Mouse (Mus musculus) MEL (cell line): ENCODE results near the gene Macrod1. TPM values are rescaled to one million over a fixed set of nuclear protein-coding genes. Genes with fewer than 3 reads are reported as not detected.

Experiments used
- DNase-seq: peaks from one replicate; pipeline ENCODE4 v3.0.0; 2011; ENCODE audit warnings: low read depth, low spot score
- H3K27ac ChIP-seq: 2 replicates; pipeline ENCODE4 v1.5.1; 2012; ENCODE audit warnings: low read depth, mild to moderate bottlenecking, control low read depth, low read length, moderate library complexity; ENCODE audit not compliant: control insufficient read depth
- H3K27me3 ChIP-seq, 2 experiments: fragments of 150-350 bp in 1 of 2; sonication (generic) in 1 of 2; 2 replicates each; pipeline ENCODE4 v1.6.1; 2012; ENCODE audit warnings: low read length in 2 of 2, mild to moderate bottlenecking in 2 of 2, improper control_type of control experiment in 1 of 2, moderate library complexity in 1 of 2; ENCODE audit not compliant: insufficient read depth in 2 of 2, control insufficient read depth in 1 of 2
- H3K36me3 ChIP-seq, 2 experiments: 2 replicates each; pipeline ENCODE4 v1.6.1; 2012 to 2014; ENCODE audit warnings: low read length in 2 of 2, improper control_type of control experiment in 1 of 2, inconsistent platforms in 1 of 2, mild to moderate bottlenecking in 1 of 2; ENCODE audit not compliant: insufficient read depth in 2 of 2, control insufficient read depth in 1 of 2
- H3K4me1 ChIP-seq, 2 experiments: fragments of 150-350 bp in 1 of 2; sonication (generic) in 1 of 2; 2 replicates each; pipeline ENCODE4 v1.6.1; 2012; ENCODE audit warnings: low read length in 2 of 2, improper control_type of control experiment in 1 of 2, mild to moderate bottlenecking in 1 of 2; ENCODE audit not compliant: insufficient read depth in 2 of 2, control insufficient read depth in 1 of 2
- H3K4me3 ChIP-seq, 2 experiments: fragments of 150-350 bp in 1 of 2; sonication (generic) in 1 of 2; 2 replicates each; pipeline ENCODE4 v1.5.1; 2012; ENCODE audit warnings: low read depth in 2 of 2, low read length in 2 of 2, mild to moderate bottlenecking in 2 of 2, moderate library complexity in 2 of 2, control low read depth in 1 of 2, improper control_type of control experiment in 1 of 2; ENCODE audit not compliant: control insufficient read depth in 1 of 2, insufficient read depth in 1 of 2
- H3K79me2 ChIP-seq: 2 replicates; pipeline ENCODE4 v1.6.1; 2012; ENCODE audit warnings: mild to moderate bottlenecking, low read length, moderate library complexity; ENCODE audit not compliant: control insufficient read depth, poor library complexity, insufficient read depth
- H3K9ac ChIP-seq: 2 replicates; pipeline ENCODE4 v1.6.1; 2012; ENCODE audit warnings: low read depth, mild to moderate bottlenecking, control low read depth, low read length, moderate library complexity; ENCODE audit not compliant: control insufficient read depth, poor library complexity, severe bottlenecking
- H3K9me3 ChIP-seq: fragments of 150-350 bp; sonication (generic); replicated peaks from 2 replicates; pipeline ENCODE4 v1.6.1; 2012; ENCODE audit warnings: mild to moderate bottlenecking, low read length, improper control_type of control experiment, moderate library complexity; ENCODE audit not compliant: insufficient read depth
- CTCF ChIP-seq, 3 experiments: IDR thresholded peaks in 2 of 3; conservative IDR thresholded peaks in 1 of 3; 2 replicates each; pipeline ENCODE4 v1.5.1; 2011 to 2012; ENCODE audit warnings: low read length in 3 of 3, low read depth in 2 of 3, mild to moderate bottlenecking in 2 of 3, improper control_type of control experiment in 1 of 3, inconsistent platforms in 1 of 3, mixed read lengths in 1 of 3, moderate library complexity in 1 of 3; ENCODE audit not compliant: control insufficient read depth in 1 of 3, insufficient read depth in 1 of 3, poor library complexity in 1 of 3, severe bottlenecking in 1 of 3
- ELF1 ChIP-seq: IDR thresholded peaks from 2 replicates; pipeline ENCODE4 v1.6.1; 2014; ENCODE audit warnings: low read depth, mild to moderate bottlenecking, inconsistent platforms, low read length, improper control_type of control experiment, moderate library complexity
- EP300 ChIP-seq, 2 experiments: IDR thresholded peaks; 2 replicates each; pipeline ENCODE4 v1.6.1; 2011; ENCODE audit warnings: improper control_type of control experiment in 2 of 2, low read length in 2 of 2, low read depth in 1 of 2, mild to moderate bottlenecking in 1 of 2
- GABPA ChIP-seq: IDR thresholded peaks from 2 replicates; pipeline ENCODE4 v1.6.1; 2012; ENCODE audit warnings: low read depth, mild to moderate bottlenecking, inconsistent platforms, low read length, improper control_type of control experiment, moderate library complexity
- GATA1 ChIP-seq: IDR thresholded peaks from 2 replicates; pipeline ENCODE4 v1.6.1; 2011; ENCODE audit warnings: low read depth, low read length, improper control_type of control experiment
- JUND ChIP-seq: IDR thresholded peaks from 2 replicates; pipeline ENCODE4 v1.6.1; 2011; ENCODE audit warnings: low read depth, mild to moderate bottlenecking, improper control_type of control experiment, low read length
- KAT2A ChIP-seq: conservative IDR thresholded peaks from 2 replicates; pipeline ENCODE4 v1.6.1; 2012; ENCODE audit warnings: low read depth, low read length, improper control_type of control experiment, inconsistent platforms
- MAFK ChIP-seq: IDR thresholded peaks from 2 replicates; pipeline ENCODE4 v1.6.1; 2011; ENCODE audit warnings: low read depth, mild to moderate bottlenecking, low read length, improper control_type of control experiment, borderline replicate concordance
- MAZ ChIP-seq: IDR thresholded peaks from 2 replicates; pipeline ENCODE4 v1.6.1; 2012; ENCODE audit warnings: low read depth, mild to moderate bottlenecking, inconsistent platforms, low read length, improper control_type of control experiment
- MEF2A ChIP-seq: IDR thresholded peaks from 2 replicates; pipeline ENCODE4 v1.6.1; 2014; ENCODE audit warnings: low read depth, mild to moderate bottlenecking, inconsistent platforms, low read length, improper control_type of control experiment; ENCODE audit not compliant: poor library complexity, insufficient replicate concordance, severe bottlenecking; ENCODE audit errors: extremely low read depth
- MYB ChIP-seq: IDR thresholded peaks from 2 replicates; pipeline ENCODE4 v1.6.1; 2011; ENCODE audit warnings: mild to moderate bottlenecking, low read depth, low read length, improper control_type of control experiment
- MYC ChIP-seq: IDR thresholded peaks from 2 replicates; pipeline ENCODE4 v1.6.1; 2011; ENCODE audit warnings: low read depth, mild to moderate bottlenecking, low read length, improper control_type of control experiment, moderate library complexity
- NRF1 ChIP-seq: IDR thresholded peaks from 2 replicates; pipeline ENCODE4 v1.6.1; 2014; ENCODE audit warnings: low read depth, mild to moderate bottlenecking, inconsistent platforms, low read length, improper control_type of control experiment, moderate library complexity; ENCODE audit not compliant: poor library complexity, insufficient read depth, severe bottlenecking
- POLR2A ChIP-seq, 2 experiments: IDR thresholded peaks; 2 replicates each; pipeline ENCODE4 v1.6.1; 2011 to 2012; ENCODE audit warnings: low read length in 2 of 2, mild to moderate bottlenecking in 2 of 2, control low read depth in 1 of 2, improper control_type of control experiment in 1 of 2, low read depth in 1 of 2, moderate library complexity in 1 of 2; ENCODE audit not compliant: control insufficient read depth in 1 of 2, insufficient read depth in 1 of 2, poor library complexity in 1 of 2
- POLR2AphosphoS2 ChIP-seq: IDR thresholded peaks from 2 replicates; pipeline ENCODE4 v1.6.1; 2011; ENCODE audit warnings: low read length, improper control_type of control experiment
- RCOR1 ChIP-seq: IDR thresholded peaks from 2 replicates; pipeline ENCODE4 v1.6.1; 2012; ENCODE audit warnings: low read depth, mild to moderate bottlenecking, inconsistent platforms, low read length, improper control_type of control experiment
- SIN3A ChIP-seq: IDR thresholded peaks from 2 replicates; pipeline ENCODE4 v1.6.1; 2012; ENCODE audit warnings: low read length, improper control_type of control experiment, inconsistent platforms
- SMC3 ChIP-seq: IDR thresholded peaks from 2 replicates; pipeline ENCODE4 v1.6.1; 2011; ENCODE audit warnings: low read depth, low read length, improper control_type of control experiment
- TAL1 ChIP-seq: IDR thresholded peaks from 2 replicates; pipeline ENCODE4 v1.6.1; 2012; ENCODE audit warnings: mild to moderate bottlenecking, inconsistent platforms, low read length, moderate library complexity, mixed read lengths
- TBP ChIP-seq: IDR thresholded peaks from 2 replicates; pipeline ENCODE4 v1.8.0; 2011; ENCODE audit warnings: low read depth, low read length, improper control_type of control experiment
- TCF12 ChIP-seq: IDR thresholded peaks from 2 replicates; pipeline ENCODE4 v1.6.1; 2014; ENCODE audit warnings: low read depth, mild to moderate bottlenecking, inconsistent platforms, low read length, improper control_type of control experiment, moderate library complexity
- ZC3H11A ChIP-seq: IDR thresholded peaks from 2 replicates; pipeline ENCODE4 v1.6.1; 2012; ENCODE audit warnings: low read depth, mild to moderate bottlenecking, inconsistent platforms, low read length, improper control_type of control experiment
- ZKSCAN1 ChIP-seq: IDR thresholded peaks from 2 replicates; pipeline ENCODE4 v1.6.1; 2012; ENCODE audit warnings: low read depth, mild to moderate bottlenecking, inconsistent platforms, low read length, improper control_type of control experiment, moderate library complexity
- ZMIZ1 ChIP-seq: IDR thresholded peaks from 2 replicates; pipeline ENCODE4 v1.6.1; 2012; ENCODE audit warnings: low read depth, mild to moderate bottlenecking, inconsistent platforms, low read length, improper control_type of control experiment, moderate library complexity
- ZNF384 ChIP-seq: IDR thresholded peaks from 2 replicates; pipeline ENCODE4 v1.6.1; 2012; ENCODE audit warnings: low read depth, mild to moderate bottlenecking, inconsistent platforms, low read length, improper control_type of control experiment
- polyA plus RNA-seq, 2 experiments: library from polyadenylated mRNA; stranded (reverse) in 1 of 2; unstranded in 1 of 2; fragments of >175 nt in 1 of 2; fragments of >200 nt in 1 of 2; gene quantifications; 2 replicates each; pipeline versions ENCODE4 v1.2.1 to v1.2.4; 2012; ENCODE audit warnings: low replicate concordance in 2 of 2, low read depth in 1 of 2; ENCODE audit not compliant: insufficient read length in 2 of 2, insufficient read depth in 1 of 2, missing spikeins in 1 of 2
- total RNA-seq: library from RNA; depleted of rRNA; stranded (reverse); fragments of 300-350 nt; gene quantifications from 2 replicates; pipeline ENCODE4 v1.2.3, GENCODE M21; 2012

The Macrod1 gene
- total and polyA plus RNA-seq, 3 experiments = 4.5 to 15.7 TPM; not detected in 1

DNA sequence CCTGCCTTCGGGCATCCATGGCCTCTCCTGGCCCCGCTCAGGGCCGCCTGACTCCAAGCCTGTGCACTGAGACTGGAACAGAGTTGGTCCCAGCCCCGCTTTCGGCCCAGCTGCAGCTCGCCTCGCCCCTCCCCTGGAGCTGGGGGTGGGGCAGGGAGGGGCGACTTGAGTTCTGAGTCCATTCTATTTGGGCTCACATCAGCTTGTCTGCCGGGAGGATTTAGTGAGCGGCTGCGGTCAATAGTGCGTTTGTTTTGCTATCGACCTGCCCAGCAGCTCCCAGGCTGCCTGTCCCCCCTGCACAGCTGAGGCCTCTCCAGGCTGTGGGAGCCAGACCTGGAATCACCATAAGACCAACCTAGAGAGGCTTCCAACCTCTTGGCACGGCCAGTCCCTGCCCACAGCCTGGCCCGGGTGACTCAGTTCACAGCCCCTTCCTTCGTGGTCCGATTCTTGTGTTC, 78.1 kb downstream of the Macrod1 start:
- no peak for TF ChIP-seq TCF12
- TF ChIP-seq MYB = no peak
- TF ChIP-seq TAL1 = no peak
- no peak for TF ChIP-seq SIN3A
- Histone ChIP-seq H3K27ac (no peak overlapping the region), H3K9ac (no peak overlapping the region), H3K79me2 (no peaks in the 10 kb centered on the region), H3K4me1 (no peaks in the 10 kb centered on the region), H3K36me3 (no peaks in the 10 kb centered on the region), H3K9me3 (no peaks in the 10 kb centered on the region), H3K27me3 (no peaks in the 10 kb centered on the region), H3K4me3 (no peak overlapping the region)
- DNase-seq = no peak

DNA sequence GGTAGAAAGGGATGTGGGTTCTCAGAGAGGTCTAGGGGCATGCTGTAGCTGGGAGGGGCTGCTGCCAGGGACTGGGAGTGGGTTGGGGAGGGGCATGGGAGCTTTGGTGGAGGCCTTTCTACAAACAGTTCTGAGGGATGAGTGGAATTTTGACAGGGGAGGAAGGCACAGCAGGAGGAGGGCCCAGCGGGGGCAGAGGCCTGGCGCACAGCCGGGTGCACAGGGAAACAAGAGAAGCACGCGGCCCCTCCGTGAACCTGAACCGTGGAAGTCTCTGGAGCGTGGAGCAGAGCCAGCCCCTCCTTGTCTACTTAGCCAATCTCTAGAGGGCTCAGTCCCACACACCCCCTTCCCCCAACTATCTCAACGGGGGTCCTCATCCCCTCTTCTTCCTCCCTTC, 78.9 kb downstream of the Macrod1 start:
- H3K9me3 ChIP-seq = no peaks in the 10 kb centered on the region
- no peak overlapping the region for H3K9ac ChIP-seq
- no peak overlapping the region for H3K4me3 ChIP-seq
- H3K27me3 ChIP-seq = no peaks in the 10 kb centered on the region
- H3K27ac ChIP-seq = no peak overlapping the region
- no peak for TF ChIP-seq MEF2A
- TF ChIP-seq NRF1 = no peak
- TF ChIP-seq MYB = no peak
- no peak for TF ChIP-seq SMC3
- no peak for TF ChIP-seq TCF12
- no peak for TF ChIP-seq MYC
- TF ChIP-seq CTCF (IDR thresholded peaks at IDR 0.05 in 2 of 3, conservative IDR thresholded peaks at IDR 0.05 in 1 of 3; ENCODE audit: control insufficient read depth in 1 of 3, insufficient read depth in 1 of 3, low read depth in 2 of 3, low read length in 3 of 3, poor library complexity in 1 of 3, severe bottlenecking in 1 of 3) = no peak
- TF ChIP-seq, all 39 proteins: peak for 0
- H3K79me2 ChIP-seq = no peaks in the 10 kb centered on the region
- H3K4me1 ChIP-seq = no peaks in the 10 kb centered on the region
- no peak for DNase-seq
- H3K36me3 ChIP-seq = no peaks in the 10 kb centered on the region

DNA sequence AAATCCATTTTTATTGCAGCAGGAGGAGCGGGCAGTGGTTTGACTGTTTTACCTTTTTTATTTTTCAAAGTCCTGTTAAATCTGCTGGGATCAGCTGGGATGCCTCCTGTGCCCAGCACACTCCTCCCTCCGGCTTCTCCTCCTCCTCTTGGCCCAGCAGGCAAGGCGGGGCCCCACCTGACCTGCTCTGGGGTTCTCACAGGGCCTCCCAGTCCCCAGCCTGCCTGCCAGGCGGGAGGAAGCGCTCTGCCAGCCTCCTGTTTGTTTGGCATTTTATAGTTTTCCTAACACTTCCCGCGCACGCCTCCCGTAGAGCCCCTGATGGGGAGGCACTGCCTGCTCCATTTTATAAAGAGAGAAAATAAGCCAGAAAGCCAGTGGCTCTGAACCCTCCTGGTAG, 79.4 kb downstream of the Macrod1 start:
- Histone ChIP-seq H3K4me3 (no peak overlapping the region), H3K27ac (no peak overlapping the region), H3K27me3 (no peaks in the 10 kb centered on the region)
- no peak for DNase-seq
- TF ChIP-seq GATA1 (no peak), MYB (no peak), POLR2AphosphoS2 (no peak), KAT2A (no peak), RCOR1 (no peak), ZKSCAN1 (no peak), ZMIZ1 (no peak), ZNF384 (no peak), JUND (no peak), POLR2A (IDR thresholded peaks at IDR 0.05; ENCODE audit: control insufficient read depth in 1 of 2, insufficient read depth in 1 of 2, low read depth in 1 of 2, low read length in 2 of 2, poor library complexity in 1 of 2) (no peak), GABPA (no peak), TBP (no peak), SMC3 (no peak), ZC3H11A (no peak), EP300 (IDR thresholded peaks at IDR 0.05; ENCODE audit: low read depth in 1 of 2, low read length in 2 of 2) (no peak), ELF1 (no peak), MAFK (no peak), MAZ (no peak)
- TF ChIP-seq, all 39 proteins: peak for 0
- Histone ChIP-seq H3K79me2 (no peaks in the 10 kb centered on the region), H3K36me3 (no peaks in the 10 kb centered on the region), H3K9me3 (no peaks in the 10 kb centered on the region), H3K4me1 (no peaks in the 10 kb centered on the region), H3K9ac (no peak overlapping the region)
